Mouse (Mus musculus) liver, embryonic 13.5 days (tissue): ENCODE measurements around the gene Copz1. TPM values are rescaled to one million over a fixed set of nuclear protein-coding genes. Genes with fewer than 3 reads are reported as not detected.
A peak's percentile ranks its signal among the peaks of the same experiment; 100 is the strongest.
"Not testable (repeated sequence)": the region's sequence is repeated elsewhere in the genome, so short reads cannot be mapped to it uniquely, and the experiment has no call there.

Source experiments
- ATAC-seq: fragments of 200-750 bp; cut with Nextera tagmentation; 2 replicates; pipeline ENCODE4 v1.8.0; 2017; ENCODE audit warnings: low read depth, mild to moderate bottlenecking, moderate number of reproducible peaks, moderate library complexity
- DNase-seq: peaks from one replicate; pipeline ENCODE4 v3.0.0; 2022
- H3K27ac ChIP-seq: fragments of 300-500 bp; sonication (generic); 2 replicates; pipeline ENCODE4 v1.5.1; 2015; ENCODE audit warnings: moderate library complexity, mild to moderate bottlenecking, inconsistent platforms
- H3K27me3 ChIP-seq: fragments of 300-500 bp; sonication (generic); 2 replicates; pipeline ENCODE4 v1.6.1; 2015; ENCODE audit warnings: mild to moderate bottlenecking, inconsistent platforms
- H3K36me3 ChIP-seq: fragments of 300-500 bp; sonication (generic); 2 replicates; pipeline ENCODE4 v1.6.1; 2015; ENCODE audit warnings: mild to moderate bottlenecking, inconsistent platforms
- H3K4me1 ChIP-seq: fragments of 300-500 bp; sonication (generic); replicated peaks from 2 replicates; pipeline ENCODE4 v1.6.1; 2015; ENCODE audit warnings: inconsistent platforms
- H3K4me2 ChIP-seq: fragments of 300-500 bp; sonication (generic); 2 replicates; pipeline ENCODE4 v1.6.1; 2015; ENCODE audit warnings: inconsistent platforms, mild to moderate bottlenecking, moderate library complexity
- H3K4me3 ChIP-seq: fragments of 300-500 bp; sonication (generic); replicated peaks from 2 replicates; pipeline ENCODE4 v1.5.1; 2015; ENCODE audit warnings: mild to moderate bottlenecking, inconsistent platforms
- H3K9ac ChIP-seq: fragments of 300-500 bp; sonication (generic); 2 replicates; pipeline ENCODE4 v1.6.1; 2015; ENCODE audit warnings: mild to moderate bottlenecking, inconsistent platforms
- H3K9me3 ChIP-seq: fragments of 300-500 bp; sonication (generic); replicated peaks from 2 replicates; pipeline ENCODE4 v1.6.1; 2016; ENCODE audit warnings: inconsistent platforms
- WGBS: fragments of 180-500 bp; shearing (Covaris S2); methylation state at CpG from one replicate; pipeline ENCODE4 v1.1.7; 2015; ENCODE audit not compliant: insufficient replicate concordance; 5-methylcytosine and 5-hydroxymethylcytosine counted together
- polyA plus RNA-seq: library from polyadenylated mRNA; unstranded; fragments of >200 nt; fragmentation: Nextera tagmentation; extraction: Ambion mirVana; gene quantifications from 2 replicates; pipeline ENCODE4 v1.2.1, GENCODE M21; 2015

Gene Copz1
- polyA plus RNA-seq, 1 experiment from 2014 or later, result 213 TPM

- not testable (repeated sequence) for ATAC-seq
These were observed 31.2 kb upstream of the Copz1 start for GRCm38 (mm10) chr15:103241071-103242018.

GRCm38 (mm10) chr15:103242885-103243284 is 29.6 kb upstream of the Copz1 start:
- Histone ChIP-seq H3K9ac (peak overlapping the region; percentile 89), H3K36me3 (peaks cover 65% of the 10 kb centered on the region), H3K27me3 (no peaks in the 10 kb centered on the region), H3K9me3 (no peaks in the 10 kb centered on the region), H3K27ac (peak overlapping the region; percentile 92), H3K4me3 (peak overlapping the region; percentile 80), H3K4me1 (peaks cover 56% of the 10 kb centered on the region), H3K4me2 (peak overlapping the region; percentile 91)
- ATAC-seq (no peak), DNase-seq (no peak)
- 35% methylated on average over 8 of the region's 8 CpGs for WGBS

More at GRCm38 (mm10) chr15:103241071-103242018, 31.2 kb upstream of the Copz1 start:
- peak overlapping the region; percentile 80 for H3K4me3 ChIP-seq
- H3K36me3 ChIP-seq, result peaks cover 49% of the 10 kb centered on the region
- not testable (repeated sequence) for DNase-seq, H3K27me3 ChIP-seq, H3K9me3 ChIP-seq
- H3K9ac ChIP-seq, result peak overlapping the region; percentile 89
- peak overlapping the region; percentile 92 for H3K27ac ChIP-seq
- WGBS, result 3% methylated on average over 12 of the region's 12 CpGs
- H3K4me1 ChIP-seq, result peaks cover 55% of the 10 kb centered on the region
- H3K4me2 ChIP-seq, result peak overlapping the region; percentile 91

DNA sequence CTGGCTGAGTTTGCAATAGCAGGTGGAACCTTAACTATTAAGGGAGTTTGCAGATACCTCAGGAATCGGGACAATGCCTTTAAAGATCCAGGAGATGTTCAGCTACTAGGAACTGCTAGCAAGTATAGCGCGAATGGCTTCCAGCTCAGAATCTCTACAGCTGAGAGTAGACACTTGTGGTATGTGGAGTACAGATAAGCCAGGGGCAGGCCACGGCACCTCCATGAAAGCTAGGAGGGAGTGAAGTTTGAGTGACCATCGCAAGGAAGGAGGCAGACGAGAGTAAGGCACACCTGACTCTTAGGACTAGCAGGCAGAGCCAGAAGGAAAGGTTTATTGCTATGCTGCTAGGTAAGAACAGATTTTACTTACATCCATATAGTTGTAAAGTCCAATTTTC is 26.9 kb upstream of the Copz1 start:
- peak overlapping the region; percentile 81 for H3K27ac ChIP-seq
- H3K27me3 ChIP-seq, result no peaks in the 10 kb centered on the region
- peak overlapping the region; percentile 44 for H3K4me2 ChIP-seq
- peaks cover 77% of the 10 kb centered on the region for H3K4me1 ChIP-seq
- WGBS, result 37% methylated on average over 6 of the region's 6 CpGs
- H3K9me3 ChIP-seq, result no peaks in the 10 kb centered on the region
- DNase-seq (no peak), ATAC-seq (peak; percentile 63)
- H3K36me3 ChIP-seq, result peaks cover 90% of the 10 kb centered on the region
- peak overlapping the region; percentile 28 for H3K4me3 ChIP-seq
- peak overlapping the region; percentile 33; the same call in 1 of the 2 replicates for H3K9ac ChIP-seq

DNA sequence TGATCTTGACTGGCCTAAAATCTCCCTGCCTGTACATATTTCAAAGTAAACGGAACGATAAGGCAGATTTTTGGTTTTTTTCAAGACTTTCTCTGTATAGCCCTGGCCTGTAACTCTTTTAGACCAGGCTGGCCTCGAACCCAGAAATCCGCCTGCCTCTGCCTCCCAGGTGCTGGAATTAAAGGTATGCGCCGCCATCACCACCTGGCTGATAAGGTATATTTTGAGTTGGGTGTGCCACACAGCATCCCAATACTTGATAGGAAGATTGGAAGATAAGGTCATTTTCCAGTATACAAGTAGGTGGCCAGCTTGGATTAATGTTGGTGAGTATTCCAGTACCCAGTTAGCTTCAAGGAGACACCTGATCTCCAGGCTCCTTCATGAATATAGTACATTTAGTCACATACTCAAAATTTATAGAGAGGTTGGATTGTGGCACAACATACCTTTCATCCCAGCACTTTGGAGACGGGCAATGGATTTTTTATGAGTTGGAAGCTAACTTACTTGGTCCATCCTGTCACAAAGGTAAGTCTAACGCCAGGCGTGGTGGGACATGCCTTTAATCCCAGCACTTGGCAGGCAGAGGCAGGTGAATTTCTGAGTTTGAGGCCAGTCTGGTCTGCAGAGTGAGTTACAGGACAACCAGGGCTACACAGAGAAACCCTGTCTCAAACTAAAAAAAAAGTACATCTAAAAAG is 25.3 kb upstream of the Copz1 start:
- peaks cover 91% of the 10 kb centered on the region for H3K4me1 ChIP-seq

GRCm38 (mm10) chr15:103247782-103248400 is 24.6 kb upstream of the Copz1 start:
- H3K9me3 ChIP-seq, result no peaks in the 10 kb centered on the region
- H3K27me3 ChIP-seq, result no peaks in the 10 kb centered on the region
- no peak for DNase-seq
- peak overlapping the region; percentile 57 for H3K4me2 ChIP-seq
- peaks cover 91% of the 10 kb centered on the region for H3K4me1 ChIP-seq
- H3K4me3 ChIP-seq, result peak overlapping the region; percentile 41
- no peak overlapping the region; the same call in 1 of the 2 replicates for H3K9ac ChIP-seq
- ATAC-seq, result no peak
- H3K27ac ChIP-seq, result peak overlapping the region; percentile 81
- peaks cover 84% of the 10 kb centered on the region for H3K36me3 ChIP-seq

More for the DNA sequence above, 25.3 kb upstream of the Copz1 start:
- WGBS, result 69% methylated on average over 9 of the region's 9 CpGs
- H3K27ac ChIP-seq, result peak overlapping the region; percentile 81
- peak overlapping the region; percentile 57 for H3K4me2 ChIP-seq
- no peaks in the 10 kb centered on the region for H3K9me3 ChIP-seq
- H3K9ac ChIP-seq, result no peak overlapping the region
- peaks cover 86% of the 10 kb centered on the region for H3K36me3 ChIP-seq
- DNase-seq, result no peak
- H3K4me3 ChIP-seq, result peak overlapping the region; percentile 41
- H3K27me3 ChIP-seq, result no peaks in the 10 kb centered on the region
- ATAC-seq, result no peak

DNA sequence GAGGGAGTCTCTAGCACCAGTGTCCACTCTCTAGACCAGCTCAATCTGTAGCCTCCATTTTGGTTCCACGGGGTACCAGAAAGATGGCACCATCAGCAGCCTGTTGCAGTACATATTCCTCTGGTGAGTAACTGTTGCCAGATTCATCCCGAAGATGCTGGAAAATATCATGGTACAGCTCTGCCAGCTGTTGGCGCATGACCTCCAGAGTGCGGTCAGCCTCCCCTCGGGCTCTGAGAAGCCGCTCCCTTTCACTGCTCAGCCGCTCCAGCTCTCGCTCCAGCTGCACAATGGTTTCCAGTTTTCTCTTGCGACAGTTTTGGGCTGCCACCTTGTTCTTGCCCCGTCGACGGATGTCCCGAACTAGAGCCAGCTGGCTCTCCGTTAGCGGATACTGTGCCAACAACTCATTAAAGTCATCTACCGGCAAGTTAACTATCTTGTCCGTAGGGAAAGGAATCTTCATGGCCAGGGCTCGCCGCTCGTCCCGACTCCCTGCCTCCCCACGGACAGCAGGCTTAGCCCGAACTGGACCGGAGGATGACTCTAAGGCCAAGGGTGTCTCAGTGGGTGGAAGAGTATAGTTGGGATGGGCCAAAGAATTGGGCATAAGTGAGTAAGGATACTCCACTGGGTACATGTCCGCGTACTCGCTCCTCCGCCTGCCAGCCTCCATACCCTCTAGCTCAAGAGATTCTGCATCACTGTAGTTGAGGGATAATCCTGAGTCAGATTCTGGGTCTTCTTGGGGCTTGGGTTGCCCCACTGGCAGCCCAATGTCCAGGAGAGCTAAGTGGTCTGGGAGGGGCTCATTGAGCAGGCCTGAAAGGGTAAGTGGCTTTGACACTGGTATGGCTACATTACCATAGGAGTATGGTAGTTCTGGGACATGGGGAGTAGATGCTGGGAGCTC is 23.9 kb upstream of the Copz1 start:
- Histone ChIP-seq H3K27me3 (no peaks in the 10 kb centered on the region), H3K4me1 (peaks cover 88% of the 10 kb centered on the region), H3K4me2 (peak overlapping the region; percentile 57), H3K36me3 (peaks cover 81% of the 10 kb centered on the region), H3K9me3 (no peaks in the 10 kb centered on the region), H3K27ac (peak overlapping the region; percentile 81), H3K9ac (peak overlapping the region; percentile 50), H3K4me3 (peak overlapping the region; percentile 41)
- ATAC-seq, result no peak
- 84% methylated on average over 28 of the region's 28 CpGs for WGBS
- no peak for DNase-seq

GRCm38 (mm10) chr15:103249511-103249910 is 23.0 kb upstream of the Copz1 start:
- peaks cover 84% of the 10 kb centered on the region for H3K4me1 ChIP-seq
- ATAC-seq, H3K27me3 ChIP-seq, H3K9me3 ChIP-seq, DNase-seq: not testable (repeated sequence)
- peak overlapping the region; percentile 41 for H3K4me3 ChIP-seq
- 86% methylated on average over 6 of the region's 6 CpGs for WGBS
- H3K4me2 ChIP-seq, result peak overlapping the region; percentile 57
- peaks cover 79% of the 10 kb centered on the region for H3K36me3 ChIP-seq
- H3K27ac ChIP-seq, result peak overlapping the region; percentile 81
- H3K9ac ChIP-seq, result peak overlapping the region; percentile 50

- ATAC-seq, result no peak
- H3K4me3 ChIP-seq, result peak overlapping the region; percentile 75
- peak overlapping the region; percentile 97 for H3K9ac ChIP-seq
- peak; percentile 79 for DNase-seq
- H3K9me3 ChIP-seq, result no peaks in the 10 kb centered on the region
- peaks cover 83% of the 10 kb centered on the region for H3K4me1 ChIP-seq
- H3K4me2 ChIP-seq, result peak overlapping the region; percentile 83
- peak overlapping the region; percentile 99 for H3K27ac ChIP-seq
- H3K36me3 ChIP-seq, result peaks cover 73% of the 10 kb centered on the region
- WGBS, result 26% methylated on average over 2 of the region's 2 CpGs
- no peaks in the 10 kb centered on the region for H3K27me3 ChIP-seq
These were observed 22.2 kb upstream of the Copz1 start for GRCm38 (mm10) chr15:103250195-103250740.

GRCm38 (mm10) chr15:103251595-103251994 is 20.9 kb upstream of the Copz1 start:
- Histone ChIP-seq H3K4me2 (peak overlapping the region; percentile 83), H3K4me3 (peak overlapping the region; percentile 75), H3K4me1 (peaks cover 85% of the 10 kb centered on the region), H3K9me3 (no peaks in the 10 kb centered on the region), H3K27me3 (no peaks in the 10 kb centered on the region), H3K27ac (peak overlapping the region; percentile 99), H3K9ac (peak overlapping the region; percentile 97), H3K36me3 (peaks cover 61% of the 10 kb centered on the region)
- WGBS, result 3% methylated on average over 1 of the region's 1 CpGs
- DNase-seq, result peak; percentile 92
- ATAC-seq, result peak; percentile 82

DNA sequence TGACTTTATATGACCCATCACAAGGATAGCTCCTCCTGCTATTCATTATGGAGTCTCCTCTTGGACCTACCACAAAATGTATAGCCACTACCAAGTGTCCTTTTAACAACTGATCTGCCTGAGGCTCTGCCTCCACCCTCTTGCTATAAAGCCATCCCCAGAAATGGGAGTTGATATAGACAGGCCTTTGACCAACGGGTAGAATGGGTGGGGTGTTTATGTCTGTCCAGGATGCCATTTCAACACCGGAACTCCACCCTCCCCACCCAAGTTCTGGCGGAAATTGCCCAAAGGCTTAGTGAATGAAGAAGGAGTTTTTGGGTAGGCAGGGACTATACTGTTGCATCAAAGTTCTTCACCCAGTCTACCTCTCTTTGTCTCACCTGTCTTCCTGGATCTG is 19.9 kb upstream of the Copz1 start:
- H3K27ac ChIP-seq, result peak overlapping the region; percentile 99
- no peaks in the 10 kb centered on the region for H3K27me3 ChIP-seq
- WGBS, result 21% methylated on average over 3 of the region's 3 CpGs
- peak; percentile 73 for DNase-seq
- peak overlapping the region; percentile 75 for H3K4me3 ChIP-seq
- no peaks in the 10 kb centered on the region for H3K9me3 ChIP-seq
- peak; percentile 56 for ATAC-seq
- H3K9ac ChIP-seq, result peak overlapping the region; percentile 97
- peak overlapping the region; percentile 83 for H3K4me2 ChIP-seq
- H3K4me1 ChIP-seq, result peaks cover 85% of the 10 kb centered on the region
- H3K36me3 ChIP-seq, result peaks cover 50% of the 10 kb centered on the region
